Mouse (Mus musculus): ENCODE results near the gene Aplf.

The Aplf gene

DNA sequence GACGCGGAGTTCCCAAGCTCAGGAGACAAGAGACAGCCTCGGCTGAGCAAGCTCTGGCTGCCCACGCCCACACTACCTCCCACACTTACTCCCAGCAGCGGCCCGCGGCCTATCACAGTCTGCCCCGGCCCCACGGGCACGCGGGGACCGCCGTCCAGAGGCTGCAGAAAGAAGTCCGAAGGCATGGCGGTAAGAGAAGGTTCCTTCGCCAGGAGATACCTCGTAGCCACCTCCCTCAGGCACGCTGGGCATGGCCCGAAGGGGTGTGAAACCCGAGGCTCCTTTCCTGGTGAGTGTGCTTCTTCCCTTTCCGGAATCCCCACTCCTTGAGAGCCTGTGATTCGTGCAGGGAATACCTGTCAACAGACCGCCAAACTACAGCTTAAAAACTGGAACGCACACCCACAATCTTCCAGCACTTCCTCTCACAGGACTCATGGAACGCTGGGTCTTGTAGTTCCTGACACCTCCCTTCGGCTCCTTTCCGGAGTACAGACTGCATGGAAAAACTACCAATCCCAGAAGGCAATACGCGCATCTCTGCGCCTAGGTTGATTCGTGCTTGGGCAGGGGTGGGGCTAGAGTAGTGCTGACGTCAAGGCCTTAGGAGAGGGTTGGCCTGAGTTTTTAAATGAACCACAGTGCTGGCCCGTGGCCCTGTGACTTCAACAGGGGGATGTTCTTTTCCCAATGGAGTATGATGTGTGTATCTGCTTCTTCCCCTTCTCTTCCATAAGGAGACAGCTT lies at the start of gene Aplf:
Gene Aplf, minus strand, starts transcription at position 423 of the 747 bp plus-strand sequence.
- DNase-seq (ENCODE audit: low read depth, low spot score), result peak; percentile 91

DNA sequence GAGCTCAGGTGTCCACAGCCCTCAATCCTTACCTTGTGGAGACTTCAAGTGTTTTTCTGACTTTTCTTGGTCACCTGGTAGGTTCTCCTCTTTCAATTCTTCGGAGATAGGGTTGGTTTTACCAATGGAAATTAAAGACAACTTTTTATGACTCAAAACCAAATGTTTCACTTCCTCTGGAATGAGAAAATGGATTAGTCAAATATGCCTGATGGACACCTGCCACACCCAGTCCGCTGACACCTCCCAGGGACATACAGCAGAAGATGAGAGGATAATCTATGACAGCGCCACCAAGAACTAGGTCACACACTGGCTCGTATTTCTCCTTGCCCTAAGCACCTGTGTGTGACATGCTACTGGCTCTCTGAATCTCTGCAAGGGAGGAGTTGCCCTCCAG lies 42.1 kb upstream of the Aplf start:
- no peak for DNase-seq (ENCODE audit: low read depth, low spot score)

DNA sequence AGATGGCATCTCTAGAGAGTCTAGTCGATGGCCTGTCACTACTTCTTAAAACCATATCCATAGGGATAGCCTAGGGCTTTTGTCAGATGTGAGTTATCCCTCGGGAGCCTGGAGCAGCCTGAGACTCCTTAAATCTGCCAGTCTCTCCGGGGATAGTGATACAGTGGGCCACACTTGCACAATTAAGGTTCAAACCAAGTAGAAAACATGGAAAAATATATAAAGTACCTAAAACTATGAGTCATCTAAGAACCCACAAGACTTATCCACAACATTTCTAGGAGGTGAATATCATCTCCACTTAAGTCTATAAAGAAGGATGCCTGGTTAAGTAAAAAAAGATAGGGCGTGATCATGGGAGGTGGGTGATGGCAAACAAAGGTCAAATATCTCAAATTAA lies 40.3 kb upstream of the Aplf start:
- no peak for DNase-seq (ENCODE audit: low read depth, low spot score)

GRCm38 (mm10) chr6:87706246-87706645 lies 34.3 kb upstream of the Aplf start:
- no peak for DNase-seq (ENCODE audit: low read depth, low spot score)

DNA sequence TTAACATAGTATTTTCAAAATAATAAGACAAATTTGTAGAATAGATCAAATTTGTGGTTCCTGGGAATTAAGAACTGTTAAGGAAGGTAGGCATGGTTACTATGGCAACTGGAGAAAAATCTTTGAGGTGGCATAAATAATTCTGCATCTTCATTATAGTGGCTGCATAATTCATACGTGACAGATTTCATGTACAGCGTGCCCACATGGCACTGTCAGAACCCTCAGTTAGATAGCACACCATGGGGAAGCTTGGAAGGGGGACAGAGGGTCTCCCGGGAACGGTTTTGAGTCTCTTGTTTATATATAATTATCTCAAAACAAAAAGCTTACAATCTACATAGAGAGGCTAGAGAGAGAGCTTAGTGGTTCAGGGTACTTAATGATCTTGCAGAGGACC lies 24.6 kb upstream of the Aplf start:
- DNase-seq (ENCODE audit: low read depth, low spot score), result no peak

GRCm38 (mm10) chr6:87695947-87696346 lies 24.0 kb upstream of the Aplf start:
- DNase-seq (ENCODE audit: low read depth, low spot score), result no peak

DNA sequence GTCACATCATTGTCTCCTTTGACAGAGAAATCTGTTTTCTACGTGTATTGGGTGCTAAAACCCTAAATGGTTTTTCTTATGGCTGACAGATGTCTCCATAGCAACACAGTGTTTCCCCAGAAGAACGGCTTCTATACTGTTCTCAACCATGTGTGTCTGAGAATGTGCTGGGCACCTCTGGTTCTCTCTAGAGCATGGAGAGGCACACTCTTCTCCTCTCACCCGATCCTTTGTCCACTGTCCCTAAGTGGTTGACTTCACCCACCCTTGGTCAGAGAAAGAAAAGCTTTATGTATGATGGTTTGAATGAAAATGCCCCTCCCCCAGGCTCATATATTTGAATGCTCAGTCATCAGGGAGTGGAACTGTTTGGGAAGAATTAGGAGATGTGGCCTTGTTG lies 8.4 kb upstream of the Aplf start:
- no peak for DNase-seq (ENCODE audit: low read depth, low spot score)

GRCm38 (mm10) chr6:87672661-87673060 lies 668 bp upstream of the Aplf start:
- DNase-seq (ENCODE audit: low read depth, low spot score), result no peak

DNA sequence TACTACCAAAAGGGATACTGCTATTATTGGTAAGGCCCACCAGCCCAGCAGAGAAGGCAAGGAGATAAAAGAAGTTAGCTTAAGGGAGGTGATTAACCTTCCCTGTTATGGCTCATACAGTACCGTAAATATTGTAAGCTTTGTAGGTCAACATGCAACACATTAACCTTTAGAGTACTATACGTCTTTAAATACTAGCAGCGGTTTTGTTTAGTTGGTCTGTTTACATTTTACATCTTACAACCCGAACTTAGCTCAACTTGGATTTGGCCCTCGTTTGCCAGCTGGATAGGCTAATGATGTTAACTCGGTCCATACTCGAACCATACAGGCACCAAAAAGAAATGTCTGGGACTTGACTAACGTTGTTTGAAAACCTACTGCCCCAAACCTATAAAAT lies 640 bp downstream of the Aplf start:
- DNase-seq (ENCODE audit: low read depth, low spot score), result no peak

DNA sequence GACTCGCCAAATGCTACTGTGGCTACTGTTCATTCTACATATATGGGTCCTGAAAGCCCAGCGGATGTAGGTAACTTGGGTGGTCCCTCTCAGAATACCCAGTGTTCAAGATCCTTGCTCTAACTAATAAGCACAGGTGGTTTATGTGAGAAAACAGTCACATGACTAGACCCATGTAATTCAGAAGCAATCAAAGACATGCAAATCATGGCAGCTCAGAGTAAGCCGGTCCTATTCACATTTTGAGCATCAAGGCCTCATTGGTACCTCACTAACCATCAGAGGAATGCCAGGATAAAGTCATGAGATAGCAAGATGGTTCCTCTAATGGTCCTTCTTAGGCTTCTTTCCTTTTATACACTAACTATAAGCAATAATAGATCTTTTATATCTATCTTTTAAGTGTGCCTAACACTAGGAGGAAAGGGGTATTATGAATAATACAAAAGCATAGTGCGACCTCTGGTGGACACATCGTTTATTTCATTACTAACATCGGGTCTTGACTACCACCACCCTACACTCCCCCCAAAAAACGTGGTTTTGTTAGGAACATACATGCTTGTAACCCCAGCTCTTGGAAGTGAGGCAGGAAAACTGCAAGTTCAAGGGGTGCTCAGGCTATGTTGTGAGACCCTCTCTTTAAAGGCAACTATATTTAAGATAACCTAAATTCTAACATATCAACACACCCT lies 2.0 kb downstream of the Aplf start:
- peak; percentile 56 for DNase-seq (ENCODE audit: low read depth, low spot score)

DNA sequence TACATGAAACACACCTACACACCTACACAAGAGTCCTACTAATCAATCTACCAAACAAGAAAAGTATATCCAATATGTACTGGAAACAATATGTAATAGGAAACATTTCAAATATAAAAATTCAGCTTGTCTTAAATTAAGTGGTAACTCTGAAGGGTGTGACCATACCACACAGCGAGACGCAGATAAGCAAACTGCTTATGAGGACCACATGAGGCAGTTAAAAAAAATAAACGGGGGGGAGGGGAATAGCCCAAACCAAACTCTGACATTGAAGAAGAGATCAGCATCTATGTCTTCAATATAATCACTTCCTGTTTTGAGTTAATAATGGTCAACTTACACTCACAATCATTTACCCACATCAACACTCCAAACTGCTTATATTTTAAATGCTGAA lies 3.3 kb downstream of the Aplf start:
- DNase-seq (ENCODE audit: low read depth, low spot score), result no peak

DNA sequence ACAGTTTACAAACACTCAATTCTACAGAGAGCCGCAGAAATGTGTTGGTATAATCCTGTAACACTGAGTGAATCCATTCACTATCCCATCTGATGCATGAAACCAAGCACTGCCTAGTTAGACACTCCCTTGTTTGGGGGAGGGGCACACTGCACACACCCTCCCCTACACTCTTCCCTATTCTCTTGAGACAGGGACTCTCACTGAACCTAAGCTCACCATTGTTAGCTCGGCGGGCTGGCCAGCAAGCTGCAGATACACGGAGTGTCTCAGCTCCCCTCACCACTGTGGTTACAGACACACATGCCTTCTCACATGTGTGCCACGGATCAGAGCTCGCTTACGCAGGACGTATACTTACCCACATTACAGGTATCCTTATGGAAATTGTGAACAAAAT lies 4.2 kb downstream of the Aplf start:
- no peak for DNase-seq (ENCODE audit: low read depth, low spot score)

GRCm38 (mm10) chr6:87663445-87663844 lies 8.5 kb downstream of the Aplf start:
- DNase-seq (ENCODE audit: low read depth, low spot score), result no peak

DNA sequence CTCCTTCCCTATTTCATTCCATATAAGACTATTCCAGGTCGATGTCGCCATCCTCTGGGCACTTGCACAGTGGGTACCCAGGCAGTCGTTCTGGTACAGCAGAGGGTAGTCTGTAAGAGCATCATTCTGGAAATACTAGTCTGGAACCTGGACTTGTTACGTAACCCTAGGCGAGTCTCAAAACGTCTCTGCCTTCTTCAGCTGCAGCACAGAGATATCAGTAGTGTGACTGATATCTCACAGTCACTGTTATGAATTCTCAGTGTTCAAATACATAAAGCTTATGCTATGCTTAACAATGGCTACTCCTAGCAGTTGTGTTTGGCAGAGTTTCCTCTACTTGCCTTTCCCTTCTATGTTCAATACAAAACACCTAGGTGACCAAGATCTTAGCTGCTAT lies 9.8 kb downstream of the Aplf start:
- no peak for DNase-seq (ENCODE audit: low read depth, low spot score)

DNA sequence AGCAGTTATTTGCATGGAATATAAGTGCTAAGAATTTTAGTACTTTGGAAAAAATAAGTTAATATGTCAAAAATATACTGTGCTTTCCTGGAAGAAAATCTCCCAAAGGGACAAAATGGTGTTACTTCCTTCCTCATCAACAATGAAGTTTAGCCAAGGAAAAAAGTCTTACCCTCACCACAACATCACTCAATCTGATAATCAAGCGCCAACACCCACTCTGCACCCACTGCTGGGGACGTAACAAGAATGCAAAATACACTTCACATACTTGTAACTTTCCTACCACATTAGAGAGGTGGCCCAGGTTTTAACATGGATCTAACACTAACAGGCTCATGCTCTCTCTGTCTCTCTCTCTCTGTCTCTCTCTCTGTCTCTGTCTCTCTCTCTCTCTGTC lies 10.3 kb downstream of the Aplf start:
- no peak for DNase-seq (ENCODE audit: low read depth, low spot score)

DNA sequence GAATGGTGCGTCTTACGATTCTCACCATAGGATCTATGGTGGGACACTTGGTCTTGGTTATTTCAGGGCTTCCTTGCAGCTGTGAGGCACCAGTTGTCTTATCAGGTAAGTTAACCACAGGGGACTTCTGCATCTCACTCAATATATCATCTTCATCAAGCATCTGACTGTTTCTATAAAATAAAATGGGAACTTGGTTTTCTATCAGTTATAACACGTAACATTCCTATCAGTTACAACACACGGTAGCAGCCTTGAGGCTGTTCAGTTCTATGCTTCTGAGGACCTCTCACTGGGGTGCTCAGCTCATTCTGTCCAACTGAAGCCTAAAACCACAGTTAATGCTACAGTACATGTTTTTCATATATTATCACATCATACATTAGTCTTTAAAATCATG lies 13.2 kb downstream of the Aplf start:
- DNase-seq (ENCODE audit: low read depth, low spot score), result no peak

DNA sequence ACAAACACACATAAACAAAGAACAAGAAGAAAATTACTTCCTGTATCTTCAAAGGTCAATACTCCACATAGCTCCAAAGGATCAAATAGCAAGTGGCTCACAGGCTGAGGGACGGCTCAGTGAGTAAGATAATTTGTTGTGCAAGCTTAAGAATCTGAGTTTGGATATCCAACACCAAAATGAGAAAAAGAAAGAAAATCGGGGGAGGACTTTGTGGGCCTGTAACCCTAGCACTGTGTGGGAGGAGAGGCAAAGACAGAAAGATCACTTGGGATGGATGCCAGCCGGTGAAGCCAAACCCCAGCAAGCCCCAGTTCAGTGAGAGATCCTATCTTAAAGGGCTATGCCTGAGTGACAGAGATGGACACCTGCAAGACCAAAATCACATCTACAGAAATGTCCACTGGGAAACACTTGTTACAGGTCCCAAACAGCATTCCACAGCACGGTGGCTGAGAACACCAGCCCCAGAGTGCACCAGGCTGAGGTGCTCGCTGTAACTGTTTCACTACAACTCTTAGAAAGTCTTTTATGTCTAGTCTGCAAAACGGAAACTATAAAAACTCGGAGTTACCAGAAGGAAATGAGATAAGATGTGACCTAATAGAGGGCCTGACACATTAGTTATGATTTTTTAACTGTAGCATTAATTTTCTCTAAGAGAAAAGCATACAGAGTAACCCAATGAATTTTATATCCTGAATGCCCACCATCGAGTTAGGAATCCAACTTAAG lies 17.9 kb downstream of the Aplf start:
- DNase-seq (ENCODE audit: low read depth, low spot score), result no peak

GRCm38 (mm10) chr6:87653478-87653877 lies 18.5 kb downstream of the Aplf start:
- no peak for DNase-seq (ENCODE audit: low read depth, low spot score)

DNA sequence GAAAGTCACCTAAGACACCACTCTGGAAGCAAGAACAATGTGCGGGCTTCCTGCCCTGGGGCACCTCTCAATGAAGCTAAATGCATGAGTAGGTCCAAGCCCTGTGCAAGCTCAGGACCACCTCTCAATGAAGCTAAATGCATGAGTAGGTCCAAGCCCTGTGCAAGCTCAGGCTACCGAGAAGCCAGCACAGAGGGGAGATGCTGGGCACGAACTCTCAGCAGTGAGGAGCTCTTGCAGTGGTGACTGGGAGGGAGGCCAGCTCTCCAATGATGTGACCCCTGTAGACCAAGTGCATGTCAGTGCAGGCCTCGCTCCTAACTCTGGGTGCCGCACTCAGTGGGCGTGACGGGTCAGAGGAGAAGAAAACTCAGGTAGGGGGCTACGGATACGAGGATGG lies 19.3 kb downstream of the Aplf start:
- DNase-seq (ENCODE audit: low read depth, low spot score), result no peak

GRCm38 (mm10) chr6:87651787-87652186 lies 20.2 kb downstream of the Aplf start:
- no peak for DNase-seq (ENCODE audit: low read depth, low spot score)

DNA sequence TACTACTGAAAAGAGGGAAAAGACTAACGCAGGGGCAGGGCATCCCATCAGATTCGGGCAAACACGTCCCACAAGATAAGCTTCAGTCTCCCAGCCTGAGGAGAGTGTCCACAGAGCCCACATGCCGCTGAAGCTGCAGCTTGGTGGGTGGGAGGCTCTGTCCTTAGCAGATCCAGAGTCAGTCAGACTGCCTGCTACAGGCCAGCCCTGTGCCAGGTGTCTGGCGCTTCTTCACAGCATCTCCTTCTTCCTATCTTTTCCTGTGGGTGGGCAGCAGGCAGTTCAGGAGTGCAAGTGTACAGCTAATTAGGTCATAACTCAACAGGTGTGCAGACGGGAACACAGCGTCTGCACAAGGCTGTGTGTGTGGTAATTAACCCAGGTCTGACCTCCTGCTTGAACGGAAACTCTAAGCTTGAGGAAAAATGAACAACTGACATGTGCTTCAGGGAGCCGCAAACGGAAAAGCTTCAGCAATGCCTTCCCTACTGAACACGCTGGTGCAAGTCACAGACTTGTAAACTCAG lies 33.8 kb downstream of the Aplf start:
- DNase-seq (ENCODE audit: low read depth, low spot score), result no peak

GRCm38 (mm10) chr6:87632176-87632575 lies 39.8 kb downstream of the Aplf start:
- no peak for DNase-seq (ENCODE audit: low read depth, low spot score)

Data from retina, postnatal 7 days (tissue).